Mouse (Mus musculus) layer of hippocampus, adult 2 months (tissue): ENCODE data around the gene Olfr62. TPM values are rescaled to one million over a fixed set of nuclear protein-coding genes. Genes with fewer than 3 reads are reported as not detected.

Experiments
- DNase-seq, 2 experiments: peaks; one replicate each; pipeline ENCODE4 v3.0.0; 2022; ENCODE audit warnings: low spot score in 2 of 2
- H3K27ac ChIP-seq: fragments of 200-600 bp; 2 replicates; pipeline ENCODE4 v1.8.1; 2022
- H3K4me3 ChIP-seq: fragments of 200-600 bp; 2 replicates; pipeline ENCODE4 v1.8.1; 2022; ENCODE audit warnings: mild to moderate bottlenecking
- CTCF ChIP-seq: fragments of 200-600 bp; conservative IDR thresholded peaks from 2 replicates; pipeline ENCODE4 v1.8.1; 2022; ENCODE audit warnings: antibody characterized with exemption, mild to moderate bottlenecking, moderate library complexity
- total RNA-seq, 2 experiments: library from RNA; stranded (reverse); gene quantifications; 2 replicates each; pipeline ENCODE4 v1.2.3; 2021

The Olfr62 gene
- total RNA-seq, 2 experiments from 2014 or later = not detected

- Histone ChIP-seq H3K4me3 (no peak within 1 kb of the TSS), H3K27ac (no peak within 1 kb of the TSS)
- TF ChIP-seq CTCF = no peak
These were observed 44.5 kb downstream of the Olfr62 start, which contains the start of gene Olfr1341 for GRCm38 (mm10) chr4:118703223-118703622. Olfr1341 (plus strand) TSS chr4:118703523.

DNA sequence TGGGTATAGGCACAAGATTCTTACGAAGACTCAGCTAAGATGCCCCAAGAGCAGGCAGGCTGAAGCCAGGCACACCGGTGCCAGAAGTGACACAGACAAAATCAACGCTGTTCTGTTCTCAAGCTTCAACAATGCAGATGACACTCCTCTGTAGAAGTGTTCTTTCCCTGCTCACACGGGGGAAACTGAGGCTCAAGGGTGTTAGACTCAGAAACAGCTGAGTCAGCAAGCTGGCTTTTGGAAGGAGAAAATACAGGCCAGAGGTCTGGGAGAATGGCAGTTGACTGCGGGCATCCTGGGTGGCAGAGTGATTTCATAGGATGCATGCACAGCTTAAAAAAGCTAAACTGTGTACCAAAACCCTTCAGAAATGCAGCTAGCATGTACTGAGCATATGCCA, 49.3 kb downstream of the Olfr62 start:
- DNase-seq = no peak
- Histone ChIP-seq H3K27ac (no peak overlapping the region), H3K4me3 (no peak overlapping the region)
- no peak for TF ChIP-seq CTCF

More at GRCm38 (mm10) chr4:118703223-118703622, 44.5 kb downstream of the Olfr62 start, which contains the start of gene Olfr1341:
- no peak for DNase-seq

GRCm38 (mm10) chr4:118711656-118712055, 52.9 kb downstream of the Olfr62 start:
- DNase-seq = no peak
- H3K4me3 ChIP-seq = no peak overlapping the region
- no peak for TF ChIP-seq CTCF
- no peak overlapping the region for H3K27ac ChIP-seq

Other genes with a start within 250 kb of the Olfr62 start
- gene Szt2, start 249.7 kb upstream of the Olfr62 start, total RNA-seq = 10 to 100 TPM; 41.7 to 46.9 TPM
- gene Med8, start 249.6 kb upstream of the Olfr62 start, total RNA-seq = 10 to 100 TPM; 56.4 to 56.6 TPM
- 10 to 100 TPM; 20.8 to 22.9 TPM for gene Elovl1, start 230.9 kb upstream of the Olfr62 start, total RNA-seq
- 1 to 10 TPM; 1.1 to 1.3 TPM for gene Cdc20, start 221.6 kb upstream of the Olfr62 start, total RNA-seq
- gene Mpl, start 201.4 kb upstream of the Olfr62 start, total RNA-seq = under 1 TPM in 1 of 2 experiments, not detected in 1; 0.20 TPM
- 1 to 10 TPM; 7.0 to 9.3 TPM for gene Tie1, start 168.9 kb upstream of the Olfr62 start, total RNA-seq
- not detected for gene 2610528J11Rik, start 132.0 kb upstream of the Olfr62 start, total RNA-seq
- 1 to 10 TPM; 5.7 to 6.1 TPM for gene Tmem125, start 114.9 kb upstream of the Olfr62 start, total RNA-seq
- under 1 TPM; 0.56 to 0.72 TPM for gene Cfap57, start 38.2 kb upstream of the Olfr62 start, total RNA-seq
- gene Ebna1bp2, start 38.2 kb upstream of the Olfr62 start, total RNA-seq = 10 to 100 TPM; 56.5 to 58.8 TPM
- gene Olfr1342, start 33.8 kb downstream of the Olfr62 start, total RNA-seq = not detected
- not detected for gene Olfr1341, start 44.6 kb downstream of the Olfr62 start, total RNA-seq
- not detected for gene Olfr1340, start 61.2 kb downstream of the Olfr62 start, total RNA-seq
- gene Olfr1339, start 73.2 kb downstream of the Olfr62 start, total RNA-seq = not detected
- not detected for gene Olfr1338, start 99.8 kb downstream of the Olfr62 start, total RNA-seq
- not detected for gene Olfr1337, start 123.6 kb downstream of the Olfr62 start, total RNA-seq
- not detected for gene Olfr1335, start 151.0 kb downstream of the Olfr62 start, total RNA-seq
- gene Olfr1333, start 177.3 kb downstream of the Olfr62 start, total RNA-seq = not detected
- not detected for gene Olfr1331, start 205.7 kb downstream of the Olfr62 start, total RNA-seq
- gene Olfr1330, start 229.6 kb downstream of the Olfr62 start, total RNA-seq = not detected